Mouse (Mus musculus): ENCODE data around the gene Cry2. TPM values are rescaled to one million over a fixed set of nuclear protein-coding genes. Genes with fewer than 3 reads are reported as not detected.

Gene Cry2
- total RNA-seq, 2 experiments from 2014 or later = 105 to 108 TPM

GRCm38 (mm10) chr2:92388081-92388517 is 45.7 kb downstream of the Cry2 start:
- DNase-seq (ENCODE audit: low spot score in 2 of 2) = no peak
- H3K27ac ChIP-seq = peak overlapping the region; percentile 96
- peak overlapping the region; percentile 93 for H3K4me3 ChIP-seq
- TF ChIP-seq CTCF (conservative IDR thresholded peaks at IDR 0.05) = no peak

DNA sequence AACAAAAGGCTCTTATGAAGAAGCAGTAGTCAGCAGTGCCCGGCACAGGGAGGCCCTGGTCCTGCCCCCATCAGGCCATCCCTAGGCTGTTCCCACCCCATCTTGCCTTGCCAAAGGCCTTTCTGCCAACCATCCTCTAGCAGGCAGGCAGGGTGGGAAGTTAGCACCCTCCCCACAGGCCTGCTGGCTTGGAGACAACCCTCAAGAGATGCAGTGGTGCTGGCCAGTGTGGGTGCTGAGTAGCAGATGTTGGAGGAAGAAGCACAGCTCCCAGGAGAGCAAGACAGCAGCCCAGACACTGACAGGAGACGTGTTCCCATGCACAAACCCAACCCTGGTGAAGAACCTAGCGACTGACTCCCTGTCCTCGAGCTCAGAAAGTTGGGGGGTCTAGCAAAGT is 46.2 kb downstream of the Cry2 start:
- DNase-seq (ENCODE audit: low spot score in 2 of 2) = peak in 1 of 2 experiments; percentile 67
- H3K4me3 ChIP-seq = peak overlapping the region; percentile 93
- peak overlapping the region; percentile 96 for H3K27ac ChIP-seq
- peak; percentile 13; the same call in 1 of the 2 replicates for TF ChIP-seq CTCF (conservative IDR thresholded peaks at IDR 0.05)

DNA sequence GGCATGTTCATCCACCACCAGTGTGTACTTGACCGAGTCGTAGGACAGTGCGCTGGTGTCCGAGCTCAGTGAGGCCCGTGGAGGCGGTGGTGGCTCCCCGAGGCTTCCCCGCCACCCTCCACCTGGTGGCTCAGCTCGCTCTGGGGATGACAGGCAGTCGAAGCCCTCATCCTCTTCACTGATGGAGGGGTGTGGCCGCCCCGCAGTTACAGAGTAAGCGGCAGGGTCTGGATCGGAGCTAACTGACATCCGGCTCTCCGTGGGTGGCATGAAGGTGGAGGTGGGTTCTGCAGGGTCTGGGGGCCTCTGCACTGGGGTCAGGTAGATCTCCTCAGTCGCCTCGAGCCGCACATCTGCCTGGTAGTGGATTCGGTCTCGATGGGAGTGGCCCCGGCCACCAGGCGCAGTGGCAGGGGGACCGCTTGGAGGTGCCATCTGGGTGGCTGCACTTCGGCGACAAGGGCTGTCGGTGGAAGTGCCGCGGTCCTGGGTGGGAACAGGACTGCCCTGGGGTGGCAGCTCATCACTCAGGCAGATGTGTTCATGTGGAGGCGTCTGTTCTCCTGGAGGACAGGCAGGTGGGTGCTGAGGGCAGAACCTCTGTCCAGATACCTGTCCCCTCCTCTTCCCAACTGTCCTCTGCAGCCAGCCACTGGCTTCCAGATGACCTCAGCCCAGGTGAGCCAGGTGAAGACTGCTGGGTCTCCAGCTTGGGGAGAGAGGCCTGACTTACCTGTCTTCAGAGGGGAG is 46.8 kb downstream of the Cry2 start:
- TF ChIP-seq CTCF (conservative IDR thresholded peaks at IDR 0.05) = no peak
- DNase-seq (ENCODE audit: low spot score in 2 of 2) = no peak
- H3K27ac ChIP-seq = peak overlapping the region; percentile 96
- peak overlapping the region; percentile 93 for H3K4me3 ChIP-seq

DNA sequence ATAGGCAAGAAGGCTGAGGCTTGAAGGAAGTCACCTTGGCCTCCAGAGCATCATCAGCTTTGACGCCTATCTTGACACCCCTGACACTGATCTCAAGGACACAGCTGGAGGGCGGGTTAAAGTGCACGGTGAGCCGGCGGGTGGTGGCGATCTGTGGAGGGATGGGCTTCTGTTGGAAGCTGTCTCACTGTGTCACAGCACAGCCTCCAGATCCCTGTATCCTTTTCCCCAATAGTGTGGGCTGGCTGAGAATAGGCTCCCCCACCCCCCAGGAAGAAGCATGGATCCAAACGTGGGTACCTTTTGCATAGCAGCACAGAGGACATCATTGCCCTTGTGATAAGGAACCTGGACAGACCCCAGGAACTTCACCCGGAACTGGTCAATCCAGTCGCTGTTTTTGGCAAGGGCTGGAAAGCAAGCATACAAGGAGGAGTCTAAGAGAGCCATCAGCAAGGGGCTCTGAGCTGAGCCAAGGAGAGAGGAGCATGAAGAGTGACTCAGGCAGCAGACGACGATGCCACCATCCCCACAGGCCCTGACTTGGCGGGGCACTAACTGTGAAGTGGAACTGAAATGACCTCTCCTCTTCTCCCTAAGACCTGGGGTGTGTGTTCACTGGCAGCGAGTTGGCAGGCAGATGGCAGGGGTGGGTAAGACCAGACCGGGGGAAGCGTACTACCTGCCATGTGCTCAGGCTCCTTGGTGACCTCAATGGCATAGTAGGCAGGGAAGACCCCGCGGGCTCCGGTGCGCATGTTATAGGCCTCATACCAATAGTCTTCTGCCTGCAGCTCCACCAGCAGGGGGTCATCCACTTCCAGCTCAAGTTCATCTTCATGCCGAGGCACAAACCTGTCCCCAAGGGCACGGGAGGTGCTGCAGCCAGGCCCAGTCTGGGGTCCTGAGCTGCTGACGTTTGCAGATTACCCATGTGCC is 48.5 kb downstream of the Cry2 start:
- no peak for DNase-seq (ENCODE audit: low spot score in 2 of 2)
- peak overlapping the region; percentile 96 for H3K27ac ChIP-seq
- TF ChIP-seq CTCF (conservative IDR thresholded peaks at IDR 0.05) = peak; percentile 31
- H3K4me3 ChIP-seq = 0 out of 2 replicates have a peak overlapping the region, but pooled peaks have one; percentile 4

GRCm38 (mm10) chr2:92384101-92384500 is 49.7 kb downstream of the Cry2 start:
- Histone ChIP-seq H3K27ac (no peak overlapping the region), H3K4me3 (no peak overlapping the region)
- no peak for TF ChIP-seq CTCF (conservative IDR thresholded peaks at IDR 0.05)
- DNase-seq (ENCODE audit: low spot score in 2 of 2) = no peak

- no peak for DNase-seq (ENCODE audit: low spot score in 2 of 2)
- TF ChIP-seq CTCF (conservative IDR thresholded peaks at IDR 0.05) = no peak
- Histone ChIP-seq H3K27ac (no peak overlapping the region), H3K4me3 (no peak overlapping the region)
Measured at GRCm38 (mm10) chr2:92382759-92383158, 51.1 kb downstream of the Cry2 start.

GRCm38 (mm10) chr2:92381901-92382588 is 51.8 kb downstream of the Cry2 start, which contains the start of gene 1700029I15Rik:
TSS of gene 1700029I15Rik (plus strand) at chr2:92382538.
- Histone ChIP-seq H3K4me3 (no peak within 1 kb of the TSS), H3K27ac (peak within 1 kb of the TSS; percentile 29; the same call in 1 of the 2 replicates)
- no peak for DNase-seq (ENCODE audit: low spot score in 2 of 2)
- no peak for TF ChIP-seq CTCF (conservative IDR thresholded peaks at IDR 0.05)

GRCm38 (mm10) chr2:92381161-92381560 is 52.7 kb downstream of the Cry2 start:
- Histone ChIP-seq H3K27ac (no peak overlapping the region; the same call in 1 of the 2 replicates), H3K4me3 (no peak overlapping the region)
- no peak for DNase-seq (ENCODE audit: low spot score in 2 of 2)
- no peak for TF ChIP-seq CTCF (conservative IDR thresholded peaks at IDR 0.05)

DNA sequence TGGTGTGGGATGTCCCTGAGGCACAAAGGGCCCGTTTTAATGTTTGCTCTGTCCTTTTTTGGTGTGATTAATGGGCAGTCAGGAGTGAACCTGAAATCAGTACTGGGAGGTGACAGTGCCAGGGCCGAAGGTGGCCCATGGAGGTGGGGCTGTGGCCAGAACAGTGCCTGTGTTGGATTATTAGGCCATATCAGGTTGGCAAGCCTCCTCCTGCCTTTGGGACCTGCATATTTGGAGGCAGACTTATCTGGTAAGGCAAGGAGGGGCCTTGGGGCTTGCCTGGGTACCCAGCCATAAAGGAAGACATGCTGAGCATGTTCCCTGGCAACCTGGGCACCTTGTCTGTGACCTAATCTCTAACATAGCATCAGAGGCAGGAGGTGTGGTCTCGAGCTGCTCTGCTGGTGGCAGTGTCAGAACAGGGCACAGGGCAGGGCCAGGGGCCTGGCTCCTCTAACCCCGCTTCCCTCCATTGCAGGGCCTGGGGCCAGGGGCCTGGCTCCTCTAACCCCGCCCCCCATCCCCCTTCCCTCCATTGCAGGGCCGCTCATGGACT is 53.3 kb downstream of the Cry2 start:
- H3K4me3 ChIP-seq = no peak overlapping the region
- no peak for DNase-seq (ENCODE audit: low spot score in 2 of 2)
- no peak for TF ChIP-seq CTCF (conservative IDR thresholded peaks at IDR 0.05)
- no peak overlapping the region for H3K27ac ChIP-seq

GRCm38 (mm10) chr2:92379783-92380494 is 53.9 kb downstream of the Cry2 start:
- Histone ChIP-seq H3K27ac (no peak overlapping the region), H3K4me3 (no peak overlapping the region)
- no peak for DNase-seq (ENCODE audit: low spot score in 2 of 2)
- no peak for TF ChIP-seq CTCF (conservative IDR thresholded peaks at IDR 0.05)

- no peak for TF ChIP-seq CTCF (conservative IDR thresholded peaks at IDR 0.05)
Measured at GRCm38 (mm10) chr2:92377320-92377719, 56.5 kb downstream of the Cry2 start.

GRCm38 (mm10) chr2:92376300-92376699 is 57.5 kb downstream of the Cry2 start:
- H3K4me3 ChIP-seq = peak overlapping the region; percentile 94
- H3K27ac ChIP-seq = no peak overlapping the region; the same call in 1 of the 2 replicates
- no peak for DNase-seq (ENCODE audit: low spot score in 2 of 2)
- no peak for TF ChIP-seq CTCF (conservative IDR thresholded peaks at IDR 0.05)

More at GRCm38 (mm10) chr2:92377320-92377719, 56.5 kb downstream of the Cry2 start:
- no peak for DNase-seq (ENCODE audit: low spot score in 2 of 2)
- Histone ChIP-seq H3K4me3 (no peak overlapping the region), H3K27ac (no peak overlapping the region)
